Mouse (Mus musculus): ENCODE results near the gene Nt5e. TPM values are rescaled to one million over a fixed set of nuclear protein-coding genes. Genes with fewer than 3 reads are reported as not detected.

Nt5e gene
- total RNA-seq, 1 experiment from 2014 or later = 15.7 TPM

DNA sequence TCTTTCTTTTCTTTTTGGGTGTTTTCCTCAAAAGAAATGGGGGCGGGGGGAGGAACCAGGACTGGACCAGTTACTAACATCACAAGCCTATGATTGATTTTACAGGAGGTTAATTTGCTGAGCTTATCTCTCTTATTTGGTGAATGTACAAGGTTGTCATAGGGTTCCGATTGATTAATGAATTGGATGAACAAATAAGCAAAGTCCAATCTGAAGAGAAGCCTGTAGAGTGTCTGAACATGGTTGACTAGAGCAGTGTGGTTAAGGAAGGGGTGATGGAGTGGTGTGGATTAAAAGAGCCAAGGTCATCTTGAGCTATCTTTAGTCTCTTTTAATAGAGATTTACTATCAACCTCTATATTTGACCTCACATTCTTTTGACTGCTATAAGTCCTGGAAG is 17.4 kb downstream of the Nt5e start:
- DNase-seq = no peak

DNA sequence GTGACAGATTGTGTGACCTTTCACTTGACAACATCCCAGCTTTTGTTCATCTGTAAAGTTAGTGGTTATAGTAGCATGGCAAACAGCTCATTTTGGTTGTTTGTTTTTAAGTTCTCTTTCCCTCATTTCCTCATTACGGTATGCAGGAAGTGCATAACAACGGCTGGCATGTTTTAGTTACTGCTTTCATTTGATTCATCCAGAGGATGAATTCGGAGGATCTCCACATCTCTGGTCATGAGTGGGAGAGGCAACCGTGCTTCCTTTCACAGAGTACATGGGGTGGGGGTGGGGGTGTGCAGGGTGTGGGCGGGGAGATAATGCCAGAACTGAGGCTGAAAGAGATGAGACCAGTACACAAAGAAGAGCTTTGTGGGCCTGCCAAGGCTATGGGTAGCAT is 19.9 kb downstream of the Nt5e start:
- DNase-seq = no peak

DNA sequence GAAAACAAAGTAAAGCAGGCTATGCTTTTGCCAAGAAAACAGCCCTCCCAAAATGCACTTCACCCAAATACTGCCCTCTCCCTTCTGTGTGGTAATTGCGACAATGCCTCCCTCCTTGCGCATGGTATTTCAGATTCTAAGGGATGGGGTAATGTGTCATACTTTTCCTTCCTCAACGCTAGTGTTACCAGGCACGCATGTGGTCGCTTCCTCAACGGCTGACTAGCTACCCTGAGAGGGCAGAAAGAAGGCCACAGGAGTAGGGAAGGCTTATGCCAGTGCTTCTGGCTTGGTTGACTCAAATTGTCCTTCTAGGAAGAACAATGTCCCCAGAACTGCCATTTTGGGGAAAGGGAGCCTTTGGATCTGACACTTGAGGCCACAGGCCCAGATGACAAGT is 21.6 kb downstream of the Nt5e start:
- DNase-seq = no peak

DNA sequence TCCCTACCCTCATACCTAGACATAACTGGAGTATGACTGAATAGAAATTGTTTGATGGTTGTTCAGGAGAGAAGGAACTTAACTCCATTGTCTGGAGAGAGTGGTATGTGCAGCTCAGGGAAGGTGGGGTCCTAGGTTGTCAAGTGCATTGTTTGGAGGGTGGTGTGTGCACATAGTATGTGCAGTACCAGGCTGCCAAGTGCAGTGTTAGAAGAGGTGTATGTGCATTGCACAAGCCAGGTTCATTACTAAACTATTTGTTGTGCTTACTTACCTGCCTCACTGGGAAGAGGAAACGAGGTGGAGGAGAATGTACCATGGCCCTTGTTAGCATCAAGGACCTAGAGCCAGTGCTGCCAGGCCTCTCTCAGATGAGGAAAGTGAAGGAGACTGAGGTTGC is 23.3 kb downstream of the Nt5e start:
- no peak for DNase-seq

DNA sequence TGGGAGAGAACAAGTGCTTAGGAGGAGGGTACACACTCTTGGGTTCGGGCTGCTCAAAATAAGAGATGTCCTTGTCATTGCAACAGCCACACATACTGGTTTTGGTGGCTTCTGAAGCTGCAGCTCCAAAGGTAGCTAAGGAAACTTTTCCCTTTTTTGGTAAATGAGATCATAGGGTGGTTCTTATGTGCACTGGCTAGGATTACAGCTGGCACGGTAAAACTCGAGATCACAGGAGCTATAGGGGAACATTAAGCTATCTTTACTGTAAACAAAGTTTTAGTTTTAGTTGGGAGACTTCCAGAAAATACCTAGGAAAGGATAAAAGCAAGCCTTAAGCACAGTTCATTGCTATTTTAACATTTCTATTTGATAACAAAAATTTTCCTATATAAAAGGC is 24.2 kb downstream of the Nt5e start:
- no peak for DNase-seq

DNA sequence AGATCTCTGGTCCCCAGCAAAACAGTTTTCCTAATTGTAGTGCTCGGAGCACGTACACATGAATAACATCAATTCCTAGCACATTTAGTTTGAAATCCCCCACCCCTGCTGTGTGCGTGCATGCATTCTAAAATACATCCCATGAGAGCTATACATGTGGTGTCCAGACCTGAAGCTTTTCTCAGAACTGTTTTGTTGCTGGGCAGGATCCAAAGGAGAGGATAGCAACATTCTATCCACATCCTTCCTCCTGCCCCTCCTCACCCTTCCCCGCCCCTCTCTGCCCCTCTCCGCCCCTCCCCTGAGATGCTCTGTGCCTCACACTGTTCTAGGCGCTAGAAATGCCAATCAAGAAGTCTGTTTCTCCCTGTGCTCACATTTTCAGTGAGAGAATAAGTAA is 25.7 kb downstream of the Nt5e start:
- DNase-seq = no peak

DNA sequence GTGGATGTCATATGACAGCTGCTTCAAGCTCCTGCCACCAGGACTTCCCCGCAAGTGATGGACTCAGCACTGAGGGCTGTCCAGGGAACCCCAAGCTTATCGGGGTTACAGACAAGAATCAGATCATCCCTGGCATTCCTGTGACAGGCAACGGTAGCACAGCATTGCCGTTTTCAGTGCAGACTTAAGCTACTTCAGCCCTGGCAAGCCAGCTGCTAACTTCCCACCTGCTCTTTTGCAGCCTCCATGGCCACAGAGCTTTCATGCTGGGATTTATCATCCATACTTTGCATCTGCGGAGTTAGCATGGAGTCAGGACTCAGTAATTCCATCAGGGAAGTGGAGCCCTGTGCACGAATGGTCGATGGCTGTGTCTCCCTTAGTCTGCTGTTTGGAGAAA is 26.5 kb downstream of the Nt5e start:
- no peak for DNase-seq

DNA sequence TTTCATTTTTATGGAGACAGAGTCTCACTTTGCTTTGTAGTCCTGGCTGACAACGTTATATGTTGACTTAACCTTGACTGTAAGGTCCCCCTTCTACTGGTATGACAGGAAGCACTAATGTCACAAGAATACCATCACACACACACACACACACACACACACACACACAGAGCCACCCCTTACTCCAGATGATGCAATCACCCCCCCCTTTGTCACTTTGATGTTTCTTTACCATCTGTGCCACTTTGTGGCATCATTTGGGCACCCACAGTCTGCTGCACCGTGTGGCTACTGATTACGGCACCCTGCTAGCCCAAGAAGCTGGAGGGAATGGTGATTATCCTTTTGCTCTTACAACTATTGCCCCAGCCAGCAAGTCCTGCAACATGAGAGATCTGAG is 30.2 kb downstream of the Nt5e start:
- DNase-seq = no peak

DNA sequence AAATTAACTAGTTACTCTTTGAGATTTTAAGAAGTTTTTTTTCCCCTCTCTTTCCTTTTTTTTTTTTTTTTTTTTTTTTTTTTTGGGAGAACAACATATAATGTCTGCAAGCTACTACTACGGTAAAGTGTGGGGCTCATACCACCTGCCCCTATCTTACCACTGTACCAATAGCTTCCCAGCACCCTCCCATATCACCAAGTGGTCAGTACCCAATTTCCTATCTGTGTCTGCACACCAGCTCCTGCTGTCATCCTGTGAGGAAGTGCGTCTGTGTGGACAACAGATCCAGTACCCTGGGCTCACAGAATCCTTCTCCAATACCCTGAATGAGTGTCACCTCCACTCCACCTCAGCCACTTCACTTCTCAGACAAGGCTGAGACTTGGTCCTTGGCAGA is 32.1 kb downstream of the Nt5e start:
- no peak for DNase-seq

DNA sequence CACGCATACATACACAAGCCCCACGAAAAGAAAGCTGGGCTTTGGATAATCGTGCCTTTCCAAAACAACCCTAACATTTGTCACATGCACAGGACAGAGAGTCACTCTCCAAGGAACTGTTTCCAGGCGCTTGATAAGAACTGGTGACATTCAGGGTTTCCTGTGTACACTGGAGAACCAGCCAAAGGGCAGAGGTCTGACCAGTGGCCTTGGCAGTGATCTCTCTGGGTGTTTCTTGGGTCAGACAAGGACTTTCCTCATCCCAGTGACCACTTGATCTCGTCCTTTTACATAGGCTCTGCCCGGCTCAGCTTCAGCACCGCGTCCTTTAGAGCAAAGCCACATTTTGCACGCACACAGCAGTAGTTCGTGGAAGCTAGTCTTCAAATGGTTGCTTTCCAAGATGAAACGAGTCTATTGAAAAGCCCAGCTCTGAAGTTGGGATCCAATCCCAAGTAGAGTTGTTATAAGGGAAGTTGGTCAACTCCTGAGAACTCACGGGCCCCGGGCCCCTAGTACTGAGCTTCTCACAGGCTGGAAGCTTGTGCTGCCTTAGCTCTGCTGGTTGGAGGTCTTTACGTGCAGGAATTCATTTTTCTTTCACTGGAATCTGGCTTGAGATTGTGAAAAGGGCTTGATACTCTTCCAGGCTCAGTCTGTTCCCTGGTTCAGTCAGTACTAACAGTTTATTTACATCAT is 34.4 kb downstream of the Nt5e start:
- peak; percentile 62 for DNase-seq

DNA sequence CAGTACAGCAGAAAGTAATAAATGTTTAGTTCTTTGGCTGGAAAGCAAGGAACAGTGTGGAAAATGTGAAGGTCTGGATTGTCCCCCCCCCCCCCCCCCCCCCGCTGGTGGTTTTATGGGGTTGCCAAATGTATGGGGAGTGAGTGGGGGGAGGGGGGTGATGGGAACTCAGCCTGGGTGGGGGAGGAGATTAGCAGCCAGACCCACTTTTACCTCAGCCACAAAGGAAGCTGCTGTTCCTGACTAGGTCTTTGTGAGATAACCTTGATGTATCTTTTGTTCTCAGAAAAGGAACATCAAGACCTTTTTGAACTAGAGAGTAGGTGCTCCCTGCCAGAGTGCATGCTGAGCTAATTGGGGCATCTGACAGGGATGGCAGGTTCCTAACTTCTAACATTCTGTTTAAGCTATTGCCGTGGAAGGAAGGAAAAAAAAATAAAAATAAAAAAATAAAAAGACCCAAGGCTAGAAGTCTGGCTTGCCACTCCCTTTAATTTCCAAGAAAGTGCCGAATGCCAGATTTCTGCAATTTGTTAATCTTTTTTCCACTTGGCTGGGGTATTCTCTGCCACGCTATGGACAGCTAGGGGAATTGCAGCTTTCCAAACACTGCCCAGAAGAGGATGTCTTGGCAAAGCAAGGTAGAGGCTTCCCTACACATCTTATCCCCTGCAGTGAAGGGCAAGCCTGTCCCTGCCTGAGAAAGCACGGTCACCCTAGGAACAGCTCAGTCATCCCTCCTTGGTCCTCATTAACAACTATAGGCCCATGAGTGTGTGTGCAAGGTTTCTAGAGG is 35.3 kb downstream of the Nt5e start:
- DNase-seq = peak; percentile 14

DNA sequence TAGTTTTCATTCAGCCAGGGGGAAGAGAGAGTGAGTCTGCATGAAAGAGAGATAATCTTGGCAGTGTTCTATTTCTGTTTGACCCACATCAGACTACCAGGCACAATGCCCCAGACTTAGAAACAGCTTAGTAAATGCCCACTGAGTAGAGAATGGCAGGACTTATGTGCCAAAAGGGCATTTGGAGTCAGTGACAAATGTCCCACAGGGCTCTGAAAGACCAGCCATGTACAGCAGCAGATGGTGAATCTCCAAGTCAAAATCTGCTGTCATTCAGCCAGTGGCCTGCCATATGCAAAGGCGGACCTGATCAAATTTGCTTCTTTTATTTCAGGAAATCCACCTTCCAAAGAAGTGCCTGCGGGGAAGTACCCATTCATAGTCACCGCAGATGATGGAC is 36.1 kb downstream of the Nt5e start:
- DNase-seq = no peak

DNA sequence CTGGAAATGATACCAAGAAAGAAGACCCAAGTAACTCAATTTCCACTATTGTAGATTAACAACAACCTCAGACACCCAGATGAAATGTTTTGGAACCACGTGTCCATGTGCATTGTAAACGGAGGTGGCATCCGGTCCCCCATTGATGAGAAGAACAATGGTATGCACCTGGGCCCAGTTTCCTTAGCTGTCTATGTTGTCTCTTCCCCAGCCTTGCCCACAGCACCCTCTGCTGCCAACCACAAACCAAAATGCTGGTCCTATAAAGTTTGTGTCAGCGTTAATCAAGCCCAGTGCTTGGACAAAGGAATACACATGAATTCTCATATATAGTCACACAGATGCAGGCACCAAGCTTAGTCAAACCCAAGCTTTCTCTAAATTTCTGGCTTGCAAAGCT is 39.3 kb downstream of the Nt5e start:
- DNase-seq = no peak

DNA sequence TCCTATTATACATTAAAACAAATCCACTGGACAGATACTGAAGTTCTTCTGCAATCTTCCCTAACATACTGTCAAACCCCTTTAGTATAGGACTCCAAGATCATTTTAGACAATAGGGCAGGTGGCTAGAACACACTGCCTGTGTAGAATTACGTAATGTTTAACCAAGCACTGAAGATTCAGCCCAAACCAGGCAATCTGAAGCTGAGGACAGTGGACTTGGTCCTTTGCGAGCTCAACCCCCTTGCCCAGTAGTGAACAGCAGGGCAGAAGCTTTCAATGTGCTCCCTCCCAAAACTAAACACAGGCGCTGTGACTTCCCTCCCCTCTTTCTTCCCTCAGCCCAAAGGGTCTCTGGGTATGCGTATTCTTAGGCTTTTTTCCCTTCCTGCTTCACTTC is 39.8 kb downstream of the Nt5e start:
- no peak for DNase-seq

DNA sequence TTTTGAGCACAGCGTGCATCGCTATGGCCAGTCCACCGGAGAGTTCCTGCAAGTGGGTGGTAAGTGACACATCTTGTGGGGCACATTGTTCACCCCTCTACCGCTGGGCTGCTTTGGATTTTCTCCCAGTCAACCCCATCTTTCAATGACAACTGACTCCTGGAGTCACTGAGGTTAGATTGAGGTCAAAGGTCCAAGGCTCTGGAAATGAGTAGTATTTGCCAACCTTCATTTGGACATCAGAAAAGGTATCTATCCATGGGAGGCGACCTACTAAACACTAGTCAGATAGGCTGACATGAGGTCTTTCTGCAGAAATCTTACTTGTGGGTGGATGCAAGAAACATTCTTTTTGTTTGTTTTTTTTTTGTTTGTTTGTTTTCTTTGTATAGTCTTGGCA is 40.3 kb downstream of the Nt5e start:
- no peak for DNase-seq

DNA sequence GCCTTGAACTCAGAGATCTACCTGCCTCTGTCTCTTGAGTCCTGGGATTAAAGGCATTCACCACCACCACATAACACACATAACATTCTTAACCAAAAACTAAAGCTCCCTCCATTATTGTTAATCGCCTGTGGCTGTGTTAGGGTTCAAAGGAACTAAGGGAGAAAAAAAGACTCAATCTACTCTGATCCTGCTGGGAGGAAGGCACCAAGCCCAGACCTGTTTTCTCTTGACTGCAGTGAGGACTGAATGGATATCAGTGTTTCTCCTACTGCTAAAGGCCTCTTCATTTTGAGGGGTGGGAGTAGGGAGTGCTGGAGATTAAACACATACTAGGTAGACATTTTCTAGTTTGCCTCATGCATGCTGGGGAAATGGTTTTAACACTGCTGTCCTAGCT is 40.8 kb downstream of the Nt5e start:
- no peak for DNase-seq

DNA sequence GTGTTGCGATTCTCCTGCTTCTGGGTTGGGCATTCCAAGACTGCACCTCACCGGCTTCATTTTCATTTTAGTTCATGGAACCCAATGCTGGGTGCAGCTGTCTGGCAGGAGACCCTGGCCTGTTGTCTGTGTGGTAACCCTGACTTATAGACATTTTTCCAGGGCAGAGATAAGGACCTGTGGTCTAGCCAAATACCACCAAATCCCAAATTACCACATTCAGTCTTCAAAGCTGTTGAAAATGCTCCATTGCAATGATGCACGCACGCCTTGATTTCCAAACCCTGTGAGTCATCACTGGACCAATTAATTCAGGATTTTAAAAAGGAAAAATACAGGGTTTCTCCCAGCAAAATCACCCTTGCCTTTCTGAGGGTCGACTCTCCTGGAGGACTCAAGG is 41.5 kb downstream of the Nt5e start:
- DNase-seq = no peak

DNA sequence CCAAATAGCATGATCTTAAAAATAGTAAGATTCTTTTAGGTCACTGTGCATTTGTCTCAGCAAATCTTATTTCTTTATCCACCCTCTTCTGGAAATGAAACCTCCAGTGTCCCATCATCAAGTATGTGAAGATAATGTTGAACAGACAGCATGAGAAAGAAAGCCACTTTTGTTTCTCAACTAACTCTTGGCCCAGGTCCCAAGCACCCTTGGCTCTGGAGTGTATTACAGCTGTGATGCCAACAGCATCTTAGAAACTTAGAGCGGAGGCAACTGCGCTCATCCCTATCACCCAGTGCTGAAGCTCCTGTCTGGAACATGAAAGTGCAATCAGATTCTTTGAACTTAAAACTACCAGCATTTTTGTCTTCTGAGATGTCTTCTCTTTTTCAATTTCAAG is 42.7 kb downstream of the Nt5e start:
- DNase-seq = peak; percentile 25

DNA sequence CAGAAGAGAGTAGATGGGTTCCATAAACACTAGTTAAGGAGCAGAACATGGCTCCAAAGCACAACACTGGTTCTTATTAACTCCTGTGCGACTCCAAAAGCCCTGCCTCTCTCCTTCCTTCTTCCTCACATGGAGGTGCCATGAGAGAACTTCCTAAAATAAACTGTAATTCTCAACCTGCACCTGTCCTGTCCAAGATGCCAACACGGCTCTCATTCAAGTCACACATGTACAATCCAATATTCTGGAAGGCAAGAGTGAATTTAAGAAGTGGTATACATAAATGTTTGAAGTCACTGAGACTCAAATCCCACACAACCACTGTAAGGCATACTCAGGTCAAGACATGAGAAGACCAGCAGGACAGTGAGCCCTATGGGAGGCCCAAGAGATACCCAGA is 44.2 kb downstream of the Nt5e start:
- no peak for DNase-seq

DNA sequence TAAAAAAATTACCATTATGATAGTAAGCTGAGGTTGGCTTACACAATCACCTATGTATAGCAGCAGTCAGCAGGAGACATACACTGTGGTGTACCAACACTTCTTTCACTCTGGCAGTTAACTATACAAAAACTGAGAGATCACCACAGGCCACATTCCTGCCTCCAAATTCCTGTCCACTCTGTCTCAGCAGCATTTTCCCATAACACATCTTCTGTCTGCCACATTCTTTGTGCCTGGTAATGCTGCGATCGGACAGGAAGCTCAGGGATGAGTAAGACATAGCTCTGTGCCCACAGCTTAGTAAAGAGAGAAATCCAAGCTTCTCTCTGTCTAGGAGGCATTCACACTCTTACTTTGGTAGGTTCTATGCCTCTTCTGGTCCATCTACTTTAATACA is 46.0 kb downstream of the Nt5e start:
- DNase-seq = no peak

DNA sequence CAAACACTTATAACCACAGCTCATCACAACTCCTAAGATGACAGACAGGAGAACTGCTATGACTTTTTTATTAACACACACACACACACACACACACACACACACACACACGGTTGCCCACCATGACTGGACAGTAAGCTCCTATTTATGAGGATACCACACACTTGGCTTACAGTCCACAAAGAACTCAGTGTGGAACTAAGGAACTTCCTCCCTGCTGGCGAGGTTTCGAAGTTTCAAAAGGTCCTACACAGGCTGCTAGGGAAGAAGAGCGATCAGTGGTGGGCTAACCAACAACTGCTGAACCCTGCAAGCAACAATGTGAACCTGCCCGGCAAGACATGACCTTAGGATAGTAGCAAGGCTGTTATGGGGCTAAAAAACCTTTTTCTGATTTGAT is 50.5 kb downstream of the Nt5e start:
- DNase-seq = no peak

DNA sequence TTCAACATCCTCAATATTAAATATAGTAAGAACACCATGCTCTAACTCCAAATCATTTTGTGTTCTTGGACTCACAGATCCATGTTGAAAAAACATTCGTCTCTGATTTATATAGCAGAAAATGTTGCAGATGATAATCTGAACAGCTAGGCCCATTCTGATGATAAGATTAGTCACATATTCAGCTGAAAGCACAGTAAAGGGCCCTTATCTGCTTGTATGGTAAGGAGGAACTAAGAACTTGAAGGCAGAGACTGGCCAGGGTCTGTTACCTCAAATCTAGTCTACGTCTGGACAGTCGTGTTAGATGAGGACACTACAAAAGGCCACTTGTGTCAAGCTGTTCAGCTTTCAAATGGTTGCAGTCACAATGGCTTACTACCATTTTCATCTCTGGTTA is 52.1 kb downstream of the Nt5e start:
- no peak for DNase-seq

DNA sequence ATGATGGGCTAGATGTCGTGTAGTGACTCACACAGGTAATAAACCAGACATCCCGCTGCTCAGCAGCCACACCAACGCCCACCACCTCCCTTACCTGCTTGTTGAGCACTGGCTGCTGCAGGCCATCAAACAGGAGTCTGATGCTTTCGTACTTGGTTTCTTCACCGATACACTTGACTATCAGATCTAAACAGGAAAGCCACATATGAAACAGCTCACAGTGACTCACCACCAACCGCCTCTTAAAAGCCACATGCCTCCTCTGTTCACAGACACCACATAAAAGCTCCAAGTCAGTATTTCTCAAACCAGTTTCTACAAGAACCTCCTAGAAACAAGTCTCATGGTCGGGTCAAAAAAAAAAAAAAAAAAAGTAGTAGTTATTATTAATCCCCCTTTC is 53.1 kb downstream of the Nt5e start:
- DNase-seq = no peak

DNA sequence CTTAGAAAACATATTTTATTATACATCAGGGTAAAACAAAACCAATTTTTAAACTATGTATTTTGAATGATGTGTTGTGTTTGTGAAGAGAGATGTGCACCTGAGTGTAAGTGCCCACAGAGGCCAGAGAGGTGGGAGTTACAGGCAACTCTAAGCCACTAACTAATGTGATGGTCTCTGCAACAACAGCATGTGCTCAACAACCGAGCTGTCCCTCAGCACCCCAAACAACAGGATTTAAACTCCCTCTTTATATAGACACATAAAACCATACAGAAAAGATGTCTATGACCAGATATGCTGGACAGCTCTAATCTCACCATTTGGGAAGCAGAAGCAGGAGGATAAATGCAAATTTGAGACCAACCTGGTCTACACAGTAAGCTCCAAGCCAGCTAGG is 53.5 kb downstream of the Nt5e start:
- DNase-seq = no peak

Measured in adrenal gland, postnatal 14 days (tissue).